Mouse (Mus musculus) embryo, embryonic 9.5 days (tissue): ENCODE measurements around the gene Slco3a1.

Source experiments
- DNase-seq: peaks from one replicate; pipeline ENCODE4 v3.0.0-alpha.2; 2017; ENCODE audit errors: extremely low spot score

Gene Slco3a1

DNA sequence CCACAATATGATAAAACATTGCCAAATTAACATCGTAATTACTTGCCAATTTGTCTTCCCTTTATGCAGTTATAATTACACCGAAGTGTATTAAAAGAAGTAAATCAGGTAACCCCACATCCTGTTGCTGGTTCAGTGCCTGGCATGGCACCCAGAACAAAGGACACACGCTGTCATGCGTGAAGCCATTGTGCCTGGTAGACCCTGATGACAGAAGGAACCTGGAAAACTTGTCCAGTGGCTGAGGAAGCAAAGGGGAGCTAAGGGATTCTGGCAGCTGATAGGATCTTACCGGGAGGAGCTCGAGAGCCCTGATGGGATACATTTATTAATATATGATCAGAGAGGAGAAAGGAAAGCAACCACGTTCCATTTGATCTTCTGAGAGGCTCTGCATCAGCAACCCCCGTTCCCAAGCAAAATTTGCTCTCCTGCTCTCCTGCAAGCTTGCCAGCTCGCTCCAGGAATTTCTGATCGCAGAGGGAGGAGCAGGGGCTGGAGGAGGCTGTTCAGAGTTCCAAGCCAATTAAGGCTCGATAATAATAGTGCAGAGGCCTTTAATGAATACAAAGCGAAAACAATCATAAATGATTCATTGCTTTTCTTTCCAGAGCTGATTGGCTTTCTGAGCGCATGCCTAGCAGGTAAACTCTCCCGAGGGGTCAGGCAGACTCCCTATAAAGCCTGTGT, 250.8 kb downstream of the Slco3a1 start:
- no peak for DNase-seq

DNA sequence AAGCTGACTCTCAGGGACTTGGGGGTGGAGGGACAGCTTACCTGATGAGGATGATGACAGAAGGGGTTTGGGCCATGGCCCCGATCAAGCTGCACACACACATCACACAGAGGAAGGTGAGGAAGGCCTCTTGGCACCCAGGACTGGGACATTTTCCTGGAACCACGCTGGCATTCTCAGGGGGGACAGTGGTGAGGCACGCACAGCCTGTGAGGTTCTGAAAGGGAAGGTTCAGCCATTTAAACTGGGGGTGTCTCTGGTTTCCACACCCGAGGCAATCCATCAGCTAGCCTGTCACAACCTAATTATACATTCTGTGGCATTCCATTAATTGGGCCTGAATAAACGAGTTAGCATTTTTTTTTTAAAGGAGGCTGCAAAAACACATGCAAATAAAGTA, 251.5 kb downstream of the Slco3a1 start:
- DNase-seq: no peak

DNA sequence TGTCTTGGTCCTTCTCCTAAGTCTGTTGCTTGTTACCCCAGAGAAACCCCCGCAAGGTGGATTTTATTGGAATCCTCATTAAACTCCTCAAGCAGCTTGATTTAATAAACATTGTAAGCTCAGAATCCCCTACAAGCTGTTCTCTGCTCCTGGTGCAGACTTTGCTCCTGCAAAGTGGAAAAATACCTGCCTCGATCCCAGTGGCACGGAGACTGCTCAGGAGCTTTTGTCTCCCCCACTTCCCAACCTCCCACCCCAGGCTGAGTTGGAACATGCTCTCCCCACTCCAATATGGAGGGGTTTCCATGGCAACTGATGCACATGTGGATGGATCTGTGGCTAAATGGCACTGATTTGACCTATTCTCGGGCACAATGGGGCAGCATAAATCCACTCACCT, 268.0 kb downstream of the Slco3a1 start:
- no peak for DNase-seq

DNA sequence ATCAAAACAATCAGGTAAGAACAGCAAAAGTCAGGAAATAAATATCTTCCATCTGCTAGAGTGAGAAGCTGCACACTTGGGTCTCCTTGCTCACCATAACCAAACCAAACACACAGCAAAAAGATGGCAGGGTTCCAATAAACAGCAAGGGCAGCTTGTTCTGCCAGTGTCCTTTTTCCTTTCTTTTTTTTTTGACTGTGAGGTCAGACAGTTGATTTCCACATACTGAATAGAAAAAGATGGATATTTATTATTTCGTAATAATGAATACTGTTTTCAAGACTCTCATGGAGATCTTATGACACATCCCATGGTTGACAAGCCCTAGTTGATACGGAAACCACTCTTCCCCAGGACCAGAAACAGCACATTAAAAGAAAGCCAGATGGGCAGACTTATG, 274.2 kb downstream of the Slco3a1 start:
- DNase-seq: no peak

DNA sequence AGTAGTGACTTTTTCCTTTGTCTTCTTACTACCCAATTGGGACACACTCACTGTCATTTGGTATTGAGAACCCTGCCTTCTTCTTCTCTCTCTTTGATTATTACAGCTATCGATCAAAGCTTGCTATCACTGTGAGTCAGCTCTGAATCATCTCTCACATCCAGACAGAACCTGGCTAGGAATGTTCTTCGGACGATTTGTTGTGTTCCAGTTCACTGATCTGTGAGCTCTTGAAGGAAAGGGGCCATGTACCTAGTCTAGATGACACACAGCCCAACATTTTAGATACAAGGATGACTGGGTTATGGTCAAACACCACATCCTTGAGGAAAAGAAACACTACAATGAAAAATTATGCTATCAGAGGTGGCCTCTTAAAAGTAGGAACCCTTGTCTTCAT, 275.2 kb downstream of the Slco3a1 start:
- no peak for DNase-seq

DNA sequence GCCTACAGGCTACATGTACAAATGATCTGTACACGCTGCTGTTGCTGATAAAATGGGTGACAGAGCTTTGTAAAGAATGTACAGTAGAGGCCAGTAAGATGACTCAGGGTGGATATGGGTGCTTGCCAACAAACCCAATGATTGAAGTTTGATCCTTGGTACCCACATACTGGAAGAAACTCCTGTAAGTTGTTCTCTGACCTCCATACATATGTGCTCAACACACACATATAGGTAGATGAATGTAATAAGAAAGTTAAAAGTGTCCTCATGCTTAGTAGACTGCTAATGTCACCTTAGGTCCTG, 284.5 kb downstream of the Slco3a1 start:
- DNase-seq: no peak

DNA sequence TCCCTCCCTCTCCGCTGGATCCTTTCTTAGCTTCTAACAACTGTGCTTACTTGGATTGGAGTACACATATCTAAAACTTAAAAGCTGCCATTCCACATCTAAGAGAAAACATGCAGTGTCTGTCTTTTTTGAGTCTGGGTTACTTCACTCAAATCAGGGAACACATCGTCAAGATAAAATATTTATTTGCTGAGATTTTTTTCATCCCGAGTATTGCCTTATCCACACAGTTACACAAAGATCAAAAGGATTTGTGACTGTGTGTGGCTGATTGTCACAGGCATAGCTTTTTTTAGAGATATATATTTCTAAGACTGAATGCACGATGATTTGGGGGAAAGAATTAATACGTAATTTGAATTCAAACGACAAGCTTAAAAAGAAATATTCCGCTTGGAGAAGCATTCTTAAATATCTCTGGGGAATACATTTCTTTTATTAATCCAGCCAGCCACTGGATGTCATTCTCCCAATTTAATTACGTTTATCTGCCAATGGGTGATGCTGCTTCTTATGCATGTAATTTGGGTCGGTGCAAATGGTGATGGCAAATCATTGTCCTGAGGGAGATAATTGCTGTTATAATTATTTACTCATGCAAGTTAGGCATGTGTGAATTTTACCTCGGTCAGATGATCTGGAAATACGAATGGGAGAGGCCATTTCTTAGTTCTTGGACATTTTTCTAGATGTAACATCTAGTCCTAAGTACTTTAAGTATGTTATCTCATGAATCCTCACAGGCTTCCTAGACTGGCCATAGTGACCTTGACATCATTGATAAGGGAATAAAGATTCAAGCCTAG, 285.1 kb downstream of the Slco3a1 start:
- no peak for DNase-seq

DNA sequence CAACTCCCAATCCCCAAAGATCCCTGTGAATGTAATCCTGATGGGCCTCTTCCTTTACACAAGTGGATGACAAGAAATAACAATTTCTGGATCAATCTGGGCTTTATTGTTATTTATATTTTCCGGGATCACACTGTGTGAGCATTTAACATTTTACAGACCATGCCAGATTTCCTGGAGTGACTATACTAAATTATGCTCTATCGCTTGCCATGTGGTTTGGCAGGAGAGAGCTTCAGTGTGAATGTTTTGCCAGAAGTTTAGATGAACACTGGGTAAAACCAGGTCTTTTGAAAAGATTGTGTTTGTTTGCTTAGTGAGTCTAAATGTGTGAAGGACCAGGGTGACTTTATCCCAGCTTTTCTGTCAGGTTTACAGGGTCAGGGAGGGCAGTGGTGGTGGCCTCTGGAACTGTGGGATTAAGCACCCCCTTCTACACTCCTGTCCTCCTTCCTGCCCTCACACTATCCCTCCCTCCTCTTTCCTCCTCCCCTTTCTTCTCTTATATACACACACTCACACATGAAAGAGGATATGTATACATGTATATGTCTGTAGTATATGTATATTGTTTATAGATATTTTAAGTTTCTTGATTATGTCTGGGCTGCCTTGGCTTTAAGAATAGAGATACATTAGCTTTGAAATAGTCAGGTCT, 287.9 kb downstream of the Slco3a1 start:
- no peak for DNase-seq

DNA sequence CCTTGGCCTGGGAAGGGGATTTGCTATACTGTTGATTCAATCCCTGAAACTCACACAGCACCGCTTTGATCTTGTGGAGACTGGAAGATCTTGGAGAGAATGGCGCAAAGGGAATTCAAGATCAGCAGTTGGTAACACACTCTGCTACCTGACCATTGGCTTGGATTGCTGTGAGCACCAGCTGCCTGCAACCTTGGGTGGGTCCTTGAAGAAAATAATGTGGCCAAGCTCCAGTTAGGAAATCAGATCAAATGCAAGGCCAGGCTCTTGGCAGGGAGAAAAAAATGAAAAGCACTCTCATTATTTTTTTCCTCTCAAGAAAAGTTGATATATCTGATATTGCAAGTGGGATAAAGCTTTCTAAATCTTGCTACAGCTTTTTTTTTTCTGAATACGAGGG, 298.3 kb downstream of the Slco3a1 start:
- no peak for DNase-seq

DNA sequence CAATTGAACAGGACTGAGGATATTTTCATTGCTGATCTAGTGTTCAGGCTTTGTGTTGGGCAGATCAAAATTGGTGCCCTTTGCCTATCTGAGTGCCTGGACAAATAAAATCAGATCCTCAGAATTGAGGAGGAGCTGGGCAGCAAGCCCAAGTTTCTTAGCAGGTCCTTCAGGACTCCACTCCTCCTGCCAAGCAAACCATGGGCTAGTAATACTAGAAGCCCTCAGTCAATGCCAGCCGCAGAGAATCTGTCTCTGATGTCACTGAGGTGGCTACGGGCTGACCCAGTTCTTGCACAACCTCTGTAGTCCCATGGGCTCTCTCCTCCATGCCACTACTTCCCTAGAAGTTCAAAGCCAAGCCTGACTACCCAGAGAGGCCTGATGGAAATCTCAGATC, 302.5 kb downstream of the Slco3a1 start:
- DNase-seq: no peak

DNA sequence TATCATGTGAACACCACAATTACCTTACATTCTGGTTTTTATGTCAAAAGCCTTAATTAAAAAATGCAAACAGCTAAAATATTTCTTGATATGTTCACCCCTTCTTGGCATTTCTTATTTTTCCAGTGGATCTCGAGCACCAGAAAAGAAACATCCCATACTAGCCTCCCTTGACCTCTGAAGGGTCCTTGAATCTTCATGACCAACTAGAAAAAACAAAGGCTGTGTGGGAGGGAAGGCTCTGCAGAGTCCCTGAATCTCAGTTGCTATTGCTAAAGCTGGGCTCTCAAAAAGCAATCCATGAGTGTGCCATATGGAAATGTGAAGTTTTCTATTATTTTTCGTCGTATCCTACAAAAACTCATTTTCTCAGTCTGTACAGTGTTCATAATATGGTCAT, 313.3 kb downstream of the Slco3a1 start:
- DNase-seq: no peak

DNA sequence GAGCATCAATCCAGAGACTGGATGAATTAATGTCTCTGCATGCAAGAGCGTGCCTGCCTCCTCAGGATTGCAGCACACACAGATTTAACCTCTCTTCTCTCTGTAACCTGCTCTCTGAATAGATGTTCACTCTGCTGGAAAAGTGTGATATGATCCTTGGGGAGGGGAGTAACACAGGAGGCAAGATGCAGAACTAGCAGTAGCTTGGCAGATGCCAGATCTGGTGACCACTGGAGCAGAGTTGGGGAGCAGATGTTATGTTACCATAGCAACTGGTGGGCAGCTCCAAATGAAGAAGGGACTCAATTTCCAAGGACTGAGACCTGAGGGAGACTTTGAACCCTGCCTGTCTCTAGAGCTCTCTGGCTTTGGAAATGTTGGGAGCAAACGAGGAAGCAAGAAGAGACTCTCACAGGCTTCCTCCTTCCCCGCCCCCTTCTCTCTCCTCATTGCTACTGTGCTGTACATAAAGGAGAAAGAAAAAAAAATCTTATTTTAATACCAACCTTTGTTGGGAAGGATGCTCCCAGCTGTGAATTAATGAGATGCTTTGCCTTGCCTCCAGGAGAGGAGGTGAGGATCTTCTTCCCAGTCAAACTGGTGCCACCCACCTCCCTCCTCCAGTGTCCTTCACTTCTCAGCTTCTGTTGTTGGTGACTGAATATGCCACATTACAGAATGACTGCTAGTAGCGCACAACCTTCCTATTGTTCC, 314.0 kb downstream of the Slco3a1 start:
- peak; percentile 12 for DNase-seq
